Mouse (Mus musculus): ENCODE data around the gene Bmper. TPM values are rescaled to one million over a fixed set of nuclear protein-coding genes. Genes with fewer than 3 reads are reported as not detected.

The Bmper gene
- polyA plus RNA-seq, 1 experiment from 2014 or later: 15.7 TPM

DNA sequence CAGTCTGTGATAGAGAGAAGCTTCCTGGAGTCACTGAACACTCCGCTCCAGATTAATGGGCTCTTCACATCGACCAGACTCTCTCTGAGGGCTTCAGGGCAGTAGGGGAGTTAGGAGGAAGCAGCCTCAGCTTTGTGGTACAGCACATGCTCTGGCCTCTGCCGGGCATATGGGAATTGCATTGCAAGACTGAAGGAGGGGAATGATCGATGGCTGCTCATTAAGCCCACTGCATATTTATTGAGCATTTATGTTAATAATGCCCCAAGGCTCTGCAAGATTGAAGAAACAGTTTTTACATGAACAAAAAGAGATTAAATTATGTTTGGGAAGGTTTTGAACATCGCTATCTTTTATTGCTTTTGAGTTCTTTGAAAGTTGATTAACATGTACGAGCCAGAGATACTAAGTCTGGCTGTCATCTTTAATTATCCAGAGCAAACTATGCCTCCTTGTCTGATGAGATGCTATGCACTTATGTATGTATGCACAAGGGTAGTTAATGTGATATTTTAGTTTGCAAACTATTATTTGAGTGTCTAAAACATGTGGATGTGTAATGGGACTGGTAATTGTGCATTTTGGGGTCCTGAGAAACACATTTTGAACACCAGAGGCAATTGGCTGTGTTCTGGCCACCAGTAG is 13.9 kb downstream of the Bmper start:
- Histone ChIP-seq H3K9me3 (no peaks in the 10 kb centered on the region), H3K9ac (replicated peaks) (no peak overlapping the region), H3K4me2 (no peak overlapping the region), H3K36me3 (no peaks in the 10 kb centered on the region), H3K27me3 (0 out of 2 replicates have a peak, but pooled peaks cover 1% of the 10 kb centered on the region), H3K4me3 (replicated peaks) (no peak overlapping the region), H3K27ac (no peak overlapping the region), H3K4me1 (replicated peaks) (peaks cover 27% of the 10 kb centered on the region)
- no peak for ATAC-seq (ENCODE audit: insufficient number of reproducible peaks, insufficient read depth, low FRiP score, low TSS enrichment, low read depth)
- 47% methylated on average over 6 of the region's 6 CpGs for WGBS

DNA sequence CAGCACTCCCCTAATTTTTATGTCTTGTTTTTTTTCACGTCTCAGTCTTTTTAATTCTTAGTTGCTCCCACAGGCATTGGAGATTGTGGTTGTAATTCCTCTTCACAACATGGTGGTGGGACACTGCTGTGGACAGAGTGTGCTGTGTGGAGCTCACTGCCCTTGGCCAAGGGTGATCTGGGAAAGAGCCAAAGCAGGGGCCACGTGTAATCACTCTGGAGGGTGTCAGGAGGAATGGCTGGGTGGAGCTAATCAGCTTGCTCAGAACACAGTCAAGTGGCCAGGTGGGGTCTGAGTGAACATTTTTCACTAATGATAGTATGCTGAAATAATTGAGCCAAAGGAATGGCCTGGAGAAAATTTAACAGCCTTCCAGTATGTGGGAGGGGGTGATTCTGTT is 16.1 kb downstream of the Bmper start:
- no peak overlapping the region for H3K4me2 ChIP-seq
- no peak overlapping the region for H3K4me3 ChIP-seq (replicated peaks)
- peaks cover 25% of the 10 kb centered on the region for H3K4me1 ChIP-seq (replicated peaks)
- H3K36me3 ChIP-seq: no peaks in the 10 kb centered on the region
- H3K9ac ChIP-seq (replicated peaks): no peak overlapping the region
- 49% methylated on average over 2 of the region's 2 CpGs for WGBS
- no peaks in the 10 kb centered on the region for H3K9me3 ChIP-seq
- H3K27ac ChIP-seq: no peak overlapping the region
- no peaks in the 10 kb centered on the region for H3K27me3 ChIP-seq
- ATAC-seq (ENCODE audit: insufficient number of reproducible peaks, insufficient read depth, low FRiP score, low TSS enrichment, low read depth): no peak

DNA sequence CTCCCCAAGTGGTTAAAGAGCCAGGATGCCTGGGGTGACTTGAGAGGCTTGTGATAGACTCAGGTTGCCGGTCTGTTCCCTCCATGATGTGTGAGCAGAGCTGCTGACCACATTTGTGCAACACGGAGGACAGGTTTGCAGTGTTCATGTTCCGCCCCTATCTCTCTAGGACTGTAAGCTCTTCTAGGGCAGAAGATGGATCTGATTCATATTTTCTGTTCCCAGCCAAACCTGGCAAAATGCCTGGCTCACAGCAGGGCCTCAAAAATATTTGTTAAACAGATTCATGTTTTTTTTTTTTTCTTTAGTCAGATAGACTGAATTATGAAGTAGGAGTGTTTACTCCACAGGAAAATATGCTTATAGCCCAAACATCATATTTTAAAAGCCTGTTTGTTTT is 20.0 kb downstream of the Bmper start:
- no peak overlapping the region for H3K4me2 ChIP-seq
- H3K9me3 ChIP-seq: no peaks in the 10 kb centered on the region
- H3K27me3 ChIP-seq: peaks cover 4% of the 10 kb centered on the region; the same call in 1 of the 2 replicates
- no peak overlapping the region for H3K4me3 ChIP-seq (replicated peaks)
- no peaks in the 10 kb centered on the region for H3K36me3 ChIP-seq
- no peak for ATAC-seq (ENCODE audit: insufficient number of reproducible peaks, insufficient read depth, low FRiP score, low TSS enrichment, low read depth)
- H3K27ac ChIP-seq: no peak overlapping the region
- H3K9ac ChIP-seq (replicated peaks): no peak overlapping the region
- H3K4me1 ChIP-seq (replicated peaks): peaks cover 33% of the 10 kb centered on the region
- 78% methylated on average over 3 of the region's 3 CpGs for WGBS

DNA sequence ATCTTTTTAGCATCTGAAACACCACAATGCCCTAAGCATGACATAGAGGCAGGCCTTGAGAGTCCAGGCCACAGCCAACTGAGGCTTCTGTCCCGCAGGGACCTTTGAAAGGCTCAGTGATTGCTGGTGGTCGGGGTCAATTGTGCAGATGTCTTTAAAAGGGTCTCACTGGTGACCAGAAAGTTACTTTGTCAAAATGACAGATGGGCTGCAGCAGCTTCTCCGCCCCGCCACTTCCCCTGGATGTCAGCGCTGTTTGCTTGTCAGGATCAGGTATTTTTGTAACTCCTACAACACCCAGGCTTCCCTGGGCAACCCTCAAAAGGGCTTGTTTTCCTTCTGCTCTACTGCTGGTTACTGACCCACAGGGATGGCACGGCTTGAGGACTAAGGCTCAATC is 21.0 kb downstream of the Bmper start:
- peaks cover 4% of the 10 kb centered on the region; the same call in 1 of the 2 replicates for H3K27me3 ChIP-seq
- no peaks in the 10 kb centered on the region for H3K9me3 ChIP-seq
- H3K36me3 ChIP-seq: no peaks in the 10 kb centered on the region
- WGBS: 56% methylated on average over 6 of the region's 6 CpGs
- peaks cover 32% of the 10 kb centered on the region for H3K4me1 ChIP-seq (replicated peaks)
- no peak for ATAC-seq (ENCODE audit: insufficient number of reproducible peaks, insufficient read depth, low FRiP score, low TSS enrichment, low read depth)
- H3K4me3 ChIP-seq (replicated peaks): no peak overlapping the region
- no peak overlapping the region for H3K4me2 ChIP-seq
- no peak overlapping the region for H3K9ac ChIP-seq (replicated peaks)
- no peak overlapping the region for H3K27ac ChIP-seq

DNA sequence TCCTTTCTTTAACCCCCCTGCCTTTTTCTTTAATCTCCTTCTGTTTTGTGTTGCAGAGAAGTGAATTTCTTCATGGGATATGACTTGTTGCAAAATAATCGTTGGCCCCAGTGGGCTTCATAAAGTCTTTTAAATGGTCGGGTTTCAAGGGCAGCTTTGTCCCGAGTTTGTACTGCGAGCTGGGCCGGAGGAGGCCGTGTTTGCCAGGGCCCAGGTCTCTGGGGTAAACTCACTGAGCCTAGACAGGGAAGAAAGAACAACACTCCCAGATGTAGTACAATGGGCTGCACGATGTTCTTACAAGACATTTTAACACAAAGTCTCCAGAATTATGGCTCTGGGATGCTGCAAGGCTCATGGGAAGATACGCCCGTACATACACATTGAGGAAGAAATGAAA is 23.5 kb downstream of the Bmper start:
- no peaks in the 10 kb centered on the region for H3K9me3 ChIP-seq
- no peak for ATAC-seq (ENCODE audit: insufficient number of reproducible peaks, insufficient read depth, low FRiP score, low TSS enrichment, low read depth)
- WGBS: 41% methylated on average over 9 of the region's 9 CpGs
- H3K4me3 ChIP-seq (replicated peaks): no peak overlapping the region
- H3K27me3 ChIP-seq: peaks cover 6% of the 10 kb centered on the region
- no peak overlapping the region for H3K9ac ChIP-seq (replicated peaks)
- H3K36me3 ChIP-seq: no peaks in the 10 kb centered on the region
- H3K4me2 ChIP-seq: peak overlapping the region; percentile 24; the same call in 1 of the 2 replicates
- peak overlapping the region; percentile 80 for H3K27ac ChIP-seq
- peaks cover 37% of the 10 kb centered on the region for H3K4me1 ChIP-seq (replicated peaks)

DNA sequence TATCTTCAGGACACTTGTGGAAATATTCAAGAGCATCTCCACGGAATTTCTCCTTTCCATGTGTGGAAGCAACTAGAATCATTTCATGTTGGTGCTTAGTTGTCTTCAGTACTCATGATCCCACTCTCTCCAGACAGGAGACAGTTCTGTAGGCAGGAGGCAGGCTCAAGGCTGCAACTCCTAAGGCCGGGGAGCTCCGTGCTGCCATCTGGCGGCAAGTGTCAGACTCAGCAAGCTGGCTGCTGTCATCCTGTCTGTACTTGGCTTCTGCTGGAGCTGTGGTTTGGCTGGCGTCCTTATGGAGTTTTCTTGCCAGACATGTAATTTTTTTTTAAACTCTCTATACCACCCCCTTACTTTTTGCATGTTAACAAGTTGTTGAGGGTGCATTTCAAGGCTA is 27.1 kb downstream of the Bmper start:
- Histone ChIP-seq H3K9ac (replicated peaks) (no peak overlapping the region), H3K27ac (no peak overlapping the region), H3K4me3 (replicated peaks) (no peak overlapping the region), H3K27me3 (peaks cover 29% of the 10 kb centered on the region), H3K4me1 (replicated peaks) (peaks cover 54% of the 10 kb centered on the region), H3K36me3 (no peaks in the 10 kb centered on the region), H3K4me2 (no peak overlapping the region), H3K9me3 (no peaks in the 10 kb centered on the region)
- ATAC-seq (ENCODE audit: insufficient number of reproducible peaks, insufficient read depth, low FRiP score, low TSS enrichment, low read depth): peak; percentile 37; the same call in 1 of the 2 replicates
- 9% methylated on average over 5 of the region's 5 CpGs for WGBS

GRCm38 (mm10) chr9:23251001-23251400 is 28.1 kb downstream of the Bmper start:
- WGBS: 67% methylated on average over 6 of the region's 6 CpGs
- no peak for ATAC-seq (ENCODE audit: insufficient number of reproducible peaks, insufficient read depth, low FRiP score, low TSS enrichment, low read depth)
- H3K27me3 ChIP-seq: peaks cover 30% of the 10 kb centered on the region

DNA sequence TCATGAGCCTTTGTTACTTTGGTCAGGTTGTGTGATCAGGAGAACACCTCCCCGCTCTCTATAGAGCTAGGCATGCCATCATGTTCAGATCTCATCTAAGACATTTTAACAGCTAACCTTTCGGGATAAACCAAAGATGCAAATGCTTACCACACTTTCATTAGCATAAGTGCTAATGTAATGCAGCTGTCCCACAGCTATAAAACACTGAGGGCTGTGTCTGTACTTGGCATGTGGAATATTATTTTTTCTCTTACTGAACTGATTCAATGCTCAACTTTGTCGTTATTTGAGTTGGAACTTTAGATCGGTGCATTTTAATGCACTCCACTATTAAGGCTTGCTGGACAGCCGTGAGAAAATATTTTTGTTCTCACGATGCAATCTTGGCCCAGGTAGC is 30.7 kb downstream of the Bmper start:
- no peak overlapping the region for H3K4me3 ChIP-seq (replicated peaks)
- WGBS: 50% methylated on average over 6 of the region's 6 CpGs
- H3K27me3 ChIP-seq: peaks cover 26% of the 10 kb centered on the region
- peaks cover 34% of the 10 kb centered on the region for H3K4me1 ChIP-seq (replicated peaks)
- no peaks in the 10 kb centered on the region for H3K36me3 ChIP-seq
- H3K27ac ChIP-seq: no peak overlapping the region
- H3K4me2 ChIP-seq: no peak overlapping the region
- no peaks in the 10 kb centered on the region for H3K9me3 ChIP-seq
- H3K9ac ChIP-seq (replicated peaks): no peak overlapping the region
- ATAC-seq (ENCODE audit: insufficient number of reproducible peaks, insufficient read depth, low FRiP score, low TSS enrichment, low read depth): no peak

More at GRCm38 (mm10) chr9:23251001-23251400, 28.1 kb downstream of the Bmper start:
- H3K9ac ChIP-seq (replicated peaks): no peak overlapping the region
- no peaks in the 10 kb centered on the region for H3K9me3 ChIP-seq
- H3K4me1 ChIP-seq (replicated peaks): peaks cover 46% of the 10 kb centered on the region
- H3K4me3 ChIP-seq (replicated peaks): no peak overlapping the region
- H3K36me3 ChIP-seq: no peaks in the 10 kb centered on the region
- no peak overlapping the region for H3K27ac ChIP-seq
- no peak overlapping the region for H3K4me2 ChIP-seq

DNA sequence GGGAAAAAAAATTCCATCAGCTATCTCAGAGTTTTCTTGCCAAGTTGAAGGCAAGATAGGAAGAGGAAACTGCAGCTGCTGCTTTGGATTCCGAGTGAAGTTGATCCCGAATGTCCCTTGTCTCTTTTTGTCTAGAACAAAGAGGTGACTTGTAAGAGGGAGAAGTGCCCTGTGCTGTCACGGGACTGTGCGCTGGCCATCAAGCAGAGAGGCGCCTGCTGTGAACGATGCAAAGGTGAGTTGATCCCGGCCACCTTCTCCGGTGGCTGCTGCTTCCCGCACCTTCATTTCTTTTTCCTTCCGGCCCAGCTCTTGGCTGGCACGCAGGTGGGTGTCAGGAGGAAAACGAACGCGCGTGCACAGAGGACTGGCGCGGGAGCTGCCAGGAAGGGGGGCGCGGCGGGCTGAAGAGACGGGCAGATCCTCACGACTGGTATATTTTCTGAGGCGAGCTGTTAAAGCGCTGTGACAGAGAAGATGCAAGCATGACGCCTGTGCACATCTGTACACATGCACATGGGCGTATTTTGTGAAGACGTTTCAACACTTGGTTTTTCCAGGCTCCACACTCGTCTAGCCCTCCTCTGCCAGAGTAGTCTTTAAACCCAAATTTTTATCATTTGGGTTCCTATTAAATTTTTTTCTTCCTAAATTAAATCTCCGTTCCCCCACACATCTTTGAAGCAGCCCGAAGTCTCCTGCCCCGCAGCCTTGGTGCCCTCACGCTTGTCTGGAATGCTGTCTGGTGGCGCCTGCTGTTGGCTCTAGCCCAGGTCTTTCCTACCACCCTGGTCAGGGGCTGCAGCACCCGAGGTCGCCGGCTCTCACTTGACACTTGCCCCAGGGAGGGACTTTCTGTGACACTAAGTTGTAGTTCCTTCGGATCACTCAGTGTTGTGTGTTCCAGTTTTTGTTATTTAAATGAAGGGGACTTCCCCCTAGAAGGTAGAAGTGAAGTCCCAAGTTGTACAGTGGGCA is 31.6 kb downstream of the Bmper start:
- H3K27me3 ChIP-seq: peaks cover 26% of the 10 kb centered on the region
- 0 out of 2 replicates have a peak, but pooled peaks cover 3% of the 10 kb centered on the region for H3K36me3 ChIP-seq
- H3K4me2 ChIP-seq: peak overlapping the region; percentile 45
- H3K9me3 ChIP-seq: 0 out of 2 replicates have a peak, but pooled peaks cover 3% of the 10 kb centered on the region
- peaks cover 34% of the 10 kb centered on the region for H3K4me1 ChIP-seq (replicated peaks)
- no peak overlapping the region for H3K27ac ChIP-seq
- H3K4me3 ChIP-seq (replicated peaks): peak overlapping the region; percentile 10; the same call in 1 of the 2 replicates
- 54% methylated on average over 37 of the region's 37 CpGs for WGBS
- H3K9ac ChIP-seq (replicated peaks): no peak overlapping the region
- ATAC-seq (ENCODE audit: insufficient number of reproducible peaks, insufficient read depth, low FRiP score, low TSS enrichment, low read depth): no peak

- Histone ChIP-seq H3K27me3 (peaks cover 26% of the 10 kb centered on the region), H3K4me1 (replicated peaks) (peaks cover 30% of the 10 kb centered on the region), H3K4me3 (replicated peaks) (no peak overlapping the region), H3K9ac (replicated peaks) (no peak overlapping the region), H3K9me3 (0 out of 2 replicates have a peak, but pooled peaks cover 3% of the 10 kb centered on the region), H3K36me3 (0 out of 2 replicates have a peak, but pooled peaks cover 5% of the 10 kb centered on the region), H3K27ac (no peak overlapping the region), H3K4me2 (no peak overlapping the region)
- no peak for ATAC-seq (ENCODE audit: insufficient number of reproducible peaks, insufficient read depth, low FRiP score, low TSS enrichment, low read depth)
- 92% methylated on average over 2 of the region's 2 CpGs for WGBS
Observed at GRCm38 (mm10) chr9:23255841-23256240, 33.0 kb downstream of the Bmper start.

- Histone ChIP-seq H3K4me1 (replicated peaks) (peaks cover 26% of the 10 kb centered on the region), H3K4me3 (replicated peaks) (no peak overlapping the region), H3K36me3 (0 out of 2 replicates have a peak, but pooled peaks cover 5% of the 10 kb centered on the region), H3K4me2 (no peak overlapping the region), H3K9me3 (0 out of 2 replicates have a peak, but pooled peaks cover 3% of the 10 kb centered on the region), H3K27me3 (peaks cover 22% of the 10 kb centered on the region), H3K27ac (no peak overlapping the region), H3K9ac (replicated peaks) (no peak overlapping the region)
- no peak for ATAC-seq (ENCODE audit: insufficient number of reproducible peaks, insufficient read depth, low FRiP score, low TSS enrichment, low read depth)
- 84% methylated on average over 2 of the region's 2 CpGs for WGBS
Observed at GRCm38 (mm10) chr9:23256576-23256975, 33.7 kb downstream of the Bmper start.

All from limb, embryonic 12.5 days (tissue).